ENCODE assay signal across 24 mouse cellular contexts in genomic region chr10:120638316-120638715, GRCm38 (mm10).
DNase-seq lines count a peak whose midpoint lies in the region; TF ChIP-seq lines count a peak whose summit lies in the region.
"Had no signal": no experiment of that assay in that cellular context is flagged by ENCODE, and none has a peak within 500 bp of the region (broad histone marks: within the 10 kb centered on the region; RNA-seq: fewer than 3 reads in every experiment).

No protein-coding gene starts in this region.

- no peak for TF ChIP-seq CTCF in brain, embryonic 14.5 days (IDR thresholded peaks at IDR 0.05; ENCODE audit: borderline replicate concordance, extremely low read depth, insufficient read depth, insufficient read length)
- TF ChIP-seq CTCF in embryonic fibroblast, embryonic 13.5 days (IDR thresholded peaks at IDR 0.05; ENCODE audit: borderline replicate concordance, insufficient read depth, low read length): no peak
- TF ChIP-seq CTCF in cerebellum, adult 2 months (IDR thresholded peaks at IDR 0.05; ENCODE audit: borderline replicate concordance, insufficient read depth, low read depth, low read length): no peak

- no peaks in the 10 kb centered on the region for H3K36me3 ChIP-seq in heart, embryonic 10.5 days
- no peaks in the 10 kb centered on the region for H3K36me3 ChIP-seq in limb, embryonic 10.5 days
- H3K36me3 ChIP-seq: hindbrain, embryonic 13.5 days; lung, embryonic 15.5 days; midbrain, embryonic 12.5 days; neural tube, embryonic 12.5 days had no signal

- no peak overlapping the region for H3K4me3 ChIP-seq in heart, embryonic 10.5 days
- no peak overlapping the region for H3K4me3 ChIP-seq in embryonic fibroblast, embryonic 13.5 days (ENCODE audit: insufficient read depth, low read length)
- no peak overlapping the region for H3K4me3 ChIP-seq in limb, embryonic 10.5 days
- no peak overlapping the region for H3K4me3 ChIP-seq in cerebellum, adult 2 months (replicated peaks; ENCODE audit: insufficient read depth, low read depth, low read length)
- H3K4me3 ChIP-seq: hindbrain, embryonic 13.5 days; lung, embryonic 15.5 days; midbrain, embryonic 12.5 days; myocyte; neural tube, embryonic 12.5 days had no signal

- H3K27me3 ChIP-seq in heart, embryonic 10.5 days (ENCODE audit: insufficient read depth, poor library complexity, severe bottlenecking): no peaks in the 10 kb centered on the region
- no peaks in the 10 kb centered on the region for H3K27me3 ChIP-seq in limb, embryonic 10.5 days (ENCODE audit: low read depth, poor library complexity, severe bottlenecking)
- peaks cover 2% of the 10 kb centered on the region; the same call in 1 of the 2 replicates for H3K27me3 ChIP-seq in cerebellum, adult 2 months (ENCODE audit: control insufficient read depth, insufficient read depth, low read length)
- H3K27me3 ChIP-seq: hindbrain, embryonic 13.5 days; neural tube, embryonic 12.5 days had no signal

- intact Hi-C loops in heart, postnatal 10 days (cut with DNase I): no loop called here

- TF ChIP-seq POLR2A in brain, embryonic 14.5 days (IDR thresholded peaks at IDR 0.05; ENCODE audit: borderline replicate concordance, extremely low read depth, insufficient read depth, insufficient read length, poor library complexity, severe bottlenecking): no peak
- TF ChIP-seq POLR2A in embryonic fibroblast, embryonic 13.5 days (IDR thresholded peaks at IDR 0.05; ENCODE audit: low read depth, low read length): no peak
- no peak for TF ChIP-seq POLR2A in cerebellum, adult 2 months (IDR thresholded peaks at IDR 0.05; ENCODE audit: borderline replicate concordance, insufficient read depth, low read length)

- no peaks in the 10 kb centered on the region for H3K9me3 ChIP-seq in heart, embryonic 10.5 days
- H3K9me3 ChIP-seq in limb, embryonic 10.5 days (replicated peaks): no peaks in the 10 kb centered on the region
- H3K9me3 ChIP-seq: hindbrain, embryonic 13.5 days; lung, embryonic 15.5 days; midbrain, embryonic 12.5 days; neural tube, embryonic 12.5 days had no signal

- H3K27ac ChIP-seq in heart, embryonic 10.5 days: 0 out of 2 replicates have a peak overlapping the region, but pooled peaks have one; percentile 29
- H3K27ac ChIP-seq in embryonic fibroblast, embryonic 13.5 days (ENCODE audit: insufficient read depth, low read length): peak overlapping the region; percentile 67; the same call in 1 of the 2 replicates
- 0 out of 2 replicates have a peak overlapping the region, but pooled peaks have one; percentile 56 for H3K27ac ChIP-seq in limb, embryonic 10.5 days
- no peak overlapping the region for H3K27ac ChIP-seq in cerebellum, adult 2 months (ENCODE audit: insufficient read depth, low read length)
- H3K27ac ChIP-seq: hindbrain, embryonic 13.5 days; kidney, postnatal 0 days; lung, embryonic 15.5 days; midbrain, embryonic 12.5 days; neural tube, embryonic 12.5 days; stomach, postnatal 0 days had no signal

- 45% methylated on average over 4 of the region's 4 CpGs for WGBS in heart, embryonic 10.5 days
- 75% methylated on average over 4 of the region's 4 CpGs for WGBS in limb, embryonic 10.5 days
- WGBS in cerebellum, adult 2 months: 63% methylated on average over 4 of the region's 4 CpGs

- DNase-seq in heart, embryonic 10.5 days (ENCODE audit: low spot score): no peak
- DNase-seq in heart, postnatal 10 days: no peak
- peak; percentile 72 for DNase-seq in brain, embryonic 14.5 days (ENCODE audit: low read depth)
- DNase-seq in limb, embryonic 10.5 days (ENCODE audit: low spot score): no peak
- DNase-seq in cerebellum, adult 2 months: no peak
- DNase-seq in right cerebral cortex, adult 2 months (ENCODE audit: low spot score in 2 of 2): no peak
- DNase-seq: adrenal gland, adult 8-10 months; cerebellum, adult 11 months; cerebellum, adult 9-11 months; gastrocnemius, postnatal 10 days; heart, postnatal 4 days; kidney, adult 8-10 months; layer of hippocampus, adult 9-11 months; right cerebral cortex, postnatal 25 days; thymus, adult 18-20 months; thymus, postnatal 25 days had no signal

- peaks cover 37% of the 10 kb centered on the region for H3K4me1 ChIP-seq in heart, embryonic 10.5 days
- peaks cover 31% of the 10 kb centered on the region for H3K4me1 ChIP-seq in embryonic fibroblast, embryonic 13.5 days (ENCODE audit: control insufficient read depth, insufficient read depth, low read length)
- H3K4me1 ChIP-seq in limb, embryonic 10.5 days: peaks cover 62% of the 10 kb centered on the region
- H3K4me1 ChIP-seq in cerebellum, adult 2 months (ENCODE audit: control insufficient read depth, insufficient read depth, low read length): peaks cover 9% of the 10 kb centered on the region
